Mouse (Mus musculus) cortical plate, adult 2 months (tissue): ENCODE data around the gene Mettl5.
"Not testable (repeated sequence)": the region's sequence is repeated elsewhere in the genome, so short reads cannot be mapped to it uniquely, and the experiment has no call there.

Source experiments
- CTCF ChIP-seq: fragments of 200-500 bp; IDR thresholded peaks from 2 replicates; pipeline ENCODE4 v1.5.1; 2011; ENCODE audit warnings: mild to moderate bottlenecking, control low read depth, low read length; ENCODE audit not compliant: insufficient read depth; ENCODE audit errors: extremely low read depth
- POLR2A ChIP-seq: fragments of 200-500 bp; IDR thresholded peaks from 2 replicates; pipeline ENCODE4 v1.6.1; 2011; ENCODE audit warnings: mild to moderate bottlenecking, low read length, control low read depth; ENCODE audit not compliant: insufficient read depth; ENCODE audit errors: extremely low read depth

GRCm38 (mm10) chr2:69907394-69907793, 22.0 kb upstream of the Mettl5 start:
- TF ChIP-seq CTCF, POLR2A: not testable (repeated sequence)
